In the genomic region with DNA sequence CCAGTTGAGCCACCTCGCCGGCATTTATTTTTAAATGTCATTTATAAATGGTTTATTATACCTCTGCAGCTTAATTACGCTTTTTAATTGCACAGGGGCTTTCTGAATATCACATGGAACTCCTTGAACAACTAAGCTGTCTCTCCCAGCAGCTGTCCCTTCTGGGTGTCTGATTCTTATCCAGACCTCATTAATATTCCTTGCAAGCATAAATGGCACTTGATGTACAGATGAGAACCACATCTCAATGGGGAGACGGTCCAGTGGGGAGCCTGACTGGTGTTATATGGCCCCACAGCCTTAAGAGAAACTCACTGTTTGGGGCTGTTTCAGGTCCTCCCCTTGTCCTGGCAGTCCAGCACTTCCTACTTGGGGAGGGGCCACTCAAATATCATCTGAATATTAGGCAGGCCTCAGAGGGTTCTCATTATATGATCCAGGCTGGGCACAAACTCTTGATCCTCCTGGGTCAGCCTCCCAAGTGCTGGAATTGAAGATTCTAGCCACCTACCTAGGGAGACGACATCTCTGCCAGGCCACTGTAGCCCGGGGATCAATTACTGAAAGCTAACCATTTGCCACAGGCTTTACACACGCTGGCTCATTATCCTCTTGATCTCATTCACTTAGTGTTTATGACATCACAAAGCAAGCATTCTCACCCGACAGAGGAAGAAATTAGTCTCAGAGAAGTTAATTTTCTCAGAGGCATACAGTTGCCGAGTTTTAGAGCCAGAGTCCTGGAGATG, we compare ENCODE assay signal across 18 mouse cellular contexts. TPM values are rescaled to one million over a fixed set of nuclear protein-coding genes. Genes with fewer than 3 reads are reported as not detected.
DNase-seq lines count a peak whose midpoint lies in the region; ATAC-seq lines count a peak whose summit lies in the region.
"Had no signal": no experiment of that assay in that cellular context is flagged by ENCODE, and none has a peak within 500 bp of the region (broad histone marks: within the 10 kb centered on the region; RNA-seq: fewer than 3 reads in every experiment).

No protein-coding gene starts in this region.

- ATAC-seq in hindbrain, embryonic 12.5 days (ENCODE audit: low FRiP score): no peak
- no peak for ATAC-seq in neural tube, embryonic 13.5 days (ENCODE audit: low read depth)
- ATAC-seq in forebrain, embryonic 14.5 days: peak; percentile 62
- ATAC-seq in midbrain, embryonic 14.5 days (ENCODE audit: low FRiP score, low TSS enrichment): no peak
- ATAC-seq in kidney, embryonic 15.5 days (replicated peaks; ENCODE audit: low FRiP score): no peak
- ATAC-seq: inflammation-experienced regulatory T-cells, adult 6 months had no signal

- no peaks in the 10 kb centered on the region for H3K36me3 ChIP-seq in hindbrain, embryonic 12.5 days
- peaks cover 5% of the 10 kb centered on the region; the same call in 1 of the 2 replicates for H3K36me3 ChIP-seq in hindbrain, embryonic 10.5 days
- H3K36me3 ChIP-seq in neural tube, embryonic 13.5 days: peaks cover 4% of the 10 kb centered on the region; the same call in 1 of the 2 replicates
- H3K36me3 ChIP-seq in forebrain, embryonic 14.5 days (ENCODE audit: control insufficient read depth, insufficient read depth, low read length): no peaks in the 10 kb centered on the region
- no peaks in the 10 kb centered on the region for H3K36me3 ChIP-seq in midbrain, embryonic 14.5 days (ENCODE audit: control insufficient read depth, insufficient read depth, low read length)
- no peaks in the 10 kb centered on the region for H3K36me3 ChIP-seq in kidney, embryonic 15.5 days
- H3K36me3 ChIP-seq: G1E; heart, embryonic 12.5 days had no signal

- H3K4me2 ChIP-seq in hindbrain, embryonic 12.5 days (replicated peaks): no peak overlapping the region
- H3K4me2 ChIP-seq in neural tube, embryonic 13.5 days: no peak overlapping the region
- no peak overlapping the region for H3K4me2 ChIP-seq in forebrain, embryonic 14.5 days (ENCODE audit: low read length)
- no peak overlapping the region for H3K4me2 ChIP-seq in midbrain, embryonic 14.5 days (ENCODE audit: low read length)
- H3K4me2 ChIP-seq in kidney, embryonic 15.5 days: no peak overlapping the region
- H3K4me2 ChIP-seq: heart, embryonic 12.5 days had no signal

- no peak overlapping the region for H3K9ac ChIP-seq in hindbrain, embryonic 12.5 days
- no peak overlapping the region for H3K9ac ChIP-seq in neural tube, embryonic 13.5 days
- H3K9ac ChIP-seq in forebrain, embryonic 14.5 days (ENCODE audit: low read length): no peak overlapping the region
- H3K9ac ChIP-seq in midbrain, embryonic 14.5 days (replicated peaks; ENCODE audit: low read length): no peak overlapping the region
- no peak overlapping the region for H3K9ac ChIP-seq in kidney, embryonic 15.5 days
- H3K9ac ChIP-seq: heart, embryonic 12.5 days had no signal

- H3K27me3 ChIP-seq in hindbrain, embryonic 12.5 days: no peaks in the 10 kb centered on the region
- no peaks in the 10 kb centered on the region for H3K27me3 ChIP-seq in hindbrain, embryonic 10.5 days (ENCODE audit: insufficient read depth, poor library complexity, severe bottlenecking)
- H3K27me3 ChIP-seq in neural tube, embryonic 13.5 days: no peaks in the 10 kb centered on the region
- H3K27me3 ChIP-seq in forebrain, embryonic 14.5 days (replicated peaks; ENCODE audit: control insufficient read depth, insufficient read depth, low read length): no peaks in the 10 kb centered on the region
- no peaks in the 10 kb centered on the region for H3K27me3 ChIP-seq in midbrain, embryonic 14.5 days (ENCODE audit: control insufficient read depth, insufficient read depth, low read length)
- no peaks in the 10 kb centered on the region for H3K27me3 ChIP-seq in kidney, embryonic 15.5 days
- H3K27me3 ChIP-seq: heart, embryonic 12.5 days had no signal

- peaks cover 13% of the 10 kb centered on the region for H3K4me1 ChIP-seq in hindbrain, embryonic 12.5 days
- H3K4me1 ChIP-seq in hindbrain, embryonic 10.5 days (replicated peaks): peaks cover 15% of the 10 kb centered on the region; the same call in 1 of the 2 replicates
- peaks cover 16% of the 10 kb centered on the region for H3K4me1 ChIP-seq in neural tube, embryonic 13.5 days (replicated peaks)
- peaks cover 13% of the 10 kb centered on the region for H3K4me1 ChIP-seq in forebrain, embryonic 14.5 days (ENCODE audit: control insufficient read depth, insufficient read depth, low read length)
- peaks cover 6% of the 10 kb centered on the region; the same call in 1 of the 2 replicates for H3K4me1 ChIP-seq in midbrain, embryonic 14.5 days (ENCODE audit: control insufficient read depth, insufficient read depth, low read length)
- peaks cover 28% of the 10 kb centered on the region for H3K4me1 ChIP-seq in kidney, embryonic 15.5 days

- peak overlapping the region; percentile 48 for H3K27ac ChIP-seq in hindbrain, embryonic 12.5 days
- no peak overlapping the region for H3K27ac ChIP-seq in hindbrain, embryonic 10.5 days
- peak overlapping the region; percentile 76 for H3K27ac ChIP-seq in neural tube, embryonic 13.5 days (replicated peaks)
- H3K27ac ChIP-seq in forebrain, embryonic 14.5 days (ENCODE audit: low read depth, low read length): peak overlapping the region; percentile 72
- H3K27ac ChIP-seq in midbrain, embryonic 14.5 days (replicated peaks; ENCODE audit: low read depth, low read length): peak overlapping the region; percentile 34; the same call in 1 of the 2 replicates
- H3K27ac ChIP-seq in kidney, embryonic 15.5 days: no peak overlapping the region
- H3K27ac ChIP-seq: layer of hippocampus, adult 2 months had no signal

- no peak overlapping the region for H3K4me3 ChIP-seq in hindbrain, embryonic 12.5 days
- H3K4me3 ChIP-seq in hindbrain, embryonic 10.5 days: no peak overlapping the region
- no peak overlapping the region for H3K4me3 ChIP-seq in neural tube, embryonic 13.5 days
- H3K4me3 ChIP-seq in forebrain, embryonic 14.5 days (ENCODE audit: low read depth, low read length): no peak overlapping the region
- no peak overlapping the region for H3K4me3 ChIP-seq in midbrain, embryonic 14.5 days (replicated peaks; ENCODE audit: low read depth, low read length)
- H3K4me3 ChIP-seq in kidney, embryonic 15.5 days (replicated peaks): no peak overlapping the region
- H3K4me3 ChIP-seq: heart, embryonic 12.5 days; layer of hippocampus, adult 2 months had no signal

- DNase-seq in hindbrain, embryonic 10.5 days (ENCODE audit: low spot score): no peak
- DNase-seq in neural tube, embryonic 10.5 days (ENCODE audit: extremely low spot score, low spot score): no peak
- peak; percentile 72 for DNase-seq in forebrain, embryonic 14.5 days (ENCODE audit: low spot score)
- peak; percentile 41 for DNase-seq in midbrain, embryonic 14.5 days
- no peak for DNase-seq in spleen, postnatal 14 days (ENCODE audit: low spot score in 2 of 2)
- DNase-seq: adrenal gland, postnatal 25 days; cerebellum, adult 11-12 months; cerebellum, postnatal 14 days; lung, adult 18-20 months; lung, postnatal 14 days; thymus, postnatal 14 days had no signal

- 49% methylated on average over 9 of the region's 9 CpGs for WGBS in hindbrain, embryonic 12.5 days
- 74% methylated on average over 9 of the region's 9 CpGs for WGBS in hindbrain, embryonic 10.5 days
- 26% methylated on average over 9 of the region's 9 CpGs for WGBS in neural tube, embryonic 13.5 days
- WGBS in forebrain, embryonic 14.5 days: 10% methylated on average over 9 of the region's 9 CpGs
- WGBS in midbrain, embryonic 14.5 days: 34% methylated on average over 9 of the region's 9 CpGs
- 41% methylated on average over 9 of the region's 9 CpGs for WGBS in kidney, embryonic 15.5 days

- H3K9me3 ChIP-seq in hindbrain, embryonic 12.5 days (replicated peaks): no peaks in the 10 kb centered on the region
- H3K9me3 ChIP-seq in hindbrain, embryonic 10.5 days: no peaks in the 10 kb centered on the region
- no peaks in the 10 kb centered on the region for H3K9me3 ChIP-seq in neural tube, embryonic 13.5 days
- no peaks in the 10 kb centered on the region for H3K9me3 ChIP-seq in forebrain, embryonic 14.5 days (replicated peaks; ENCODE audit: control insufficient read depth, low read length)
- no peaks in the 10 kb centered on the region for H3K9me3 ChIP-seq in midbrain, embryonic 14.5 days (ENCODE audit: control insufficient read depth, low read length)
- no peaks in the 10 kb centered on the region for H3K9me3 ChIP-seq in kidney, embryonic 15.5 days (replicated peaks)
- H3K9me3 ChIP-seq: G1E; heart, embryonic 12.5 days had no signal

RNA-seq across cellular contexts. Expression of a gene that starts 15.4 kb away (rescaled TPM):
- 36.1 and 44.3 TPM in 2 replicates for polyA plus RNA-seq in hindbrain, embryonic 12.5 days (2016; fragmentation: Nextera tagmentation; extraction: Ambion mirVana)
- 29.5 and 33.4 TPM in 2 replicates for polyA plus RNA-seq in hindbrain, embryonic 10.5 days (2016; fragmentation: Nextera tagmentation; extraction: Ambion mirVana)
- polyA plus RNA-seq in neural tube, embryonic 13.5 days (2015; fragmentation: Nextera tagmentation; extraction: Ambion mirVana): 28.4 and 35.5 TPM in 2 replicates
- polyA plus RNA-seq in forebrain, embryonic 14.5 days (2014; fragmentation: Nextera tagmentation; extraction: Ambion mirVana): 27.0 and 32.1 TPM in 2 replicates
- 8.5 and 15.3 TPM in 2 replicates for polyA plus RNA-seq in midbrain, embryonic 14.5 days (2014; fragmentation: Nextera tagmentation; extraction: Ambion mirVana)
- polyA plus RNA-seq in kidney, embryonic 15.5 days (2015; fragmentation: Nextera tagmentation; extraction: Ambion mirVana): 51.5 and 55.2 TPM in 2 replicates

Comparison
In these comparisons a context has a peak if more than half of its experiments do, and no peak if none do; other contexts are left out.
1. H3K27ac ChIP-seq: peak in hindbrain, embryonic 12.5 days (single experiment), neural tube, embryonic 13.5 days (single experiment), forebrain, embryonic 14.5 days (single experiment) and midbrain, embryonic 14.5 days (single experiment); none in hindbrain, embryonic 10.5 days (single experiment) and kidney, embryonic 15.5 days (single experiment).
2. DNase-seq: peak in forebrain, embryonic 14.5 days (single experiment) and midbrain, embryonic 14.5 days (single experiment); none in hindbrain, embryonic 10.5 days (single experiment), neural tube, embryonic 10.5 days (single experiment) and spleen, postnatal 14 days (0 of 2).